Mouse (Mus musculus) neural tube, embryonic 11.5 days (tissue): ENCODE measurements around the gene Gm17087. TPM values are rescaled to one million over a fixed set of nuclear protein-coding genes. Genes with fewer than 3 reads are reported as not detected.

Experiments used
- ATAC-seq: fragments of 200-750 bp; cut with Nextera tagmentation; 2 replicates; pipeline ENCODE4 v1.8.0; 2017; ENCODE audit warnings: moderate number of reproducible peaks, mild to moderate bottlenecking, moderate TSS enrichment, moderate library complexity; ENCODE audit not compliant: insufficient read depth, low FRiP score, low TSS enrichment
- DNase-seq: peaks from one replicate; pipeline ENCODE4 v3.0.0-alpha.2; 2015; ENCODE audit warnings: low spot score
- H3K27ac ChIP-seq: fragments of 300-500 bp; sonication (generic); 2 replicates; pipeline ENCODE4 v1.5.1; 2014; ENCODE audit warnings: low read depth, mild to moderate bottlenecking, low read length
- H3K27me3 ChIP-seq: fragments of 300-500 bp; sonication (generic); 2 replicates; pipeline ENCODE4 v1.6.1; 2014; ENCODE audit warnings: mild to moderate bottlenecking, low read length, mixed read lengths; ENCODE audit not compliant: control insufficient read depth, insufficient read depth
- H3K36me3 ChIP-seq: fragments of 300-500 bp; sonication (generic); 2 replicates; pipeline ENCODE4 v1.6.1; 2014; ENCODE audit warnings: mild to moderate bottlenecking, low read length, moderate library complexity, mixed read lengths; ENCODE audit not compliant: control insufficient read depth, insufficient read depth
- H3K4me1 ChIP-seq: fragments of 300-500 bp; sonication (generic); 2 replicates; pipeline ENCODE4 v1.6.1; 2014; ENCODE audit warnings: low read length, mixed read lengths; ENCODE audit not compliant: control insufficient read depth, insufficient read depth
- H3K4me2 ChIP-seq: fragments of 300-500 bp; sonication (generic); 2 replicates; pipeline ENCODE4 v1.6.1; 2014; ENCODE audit warnings: low read depth, mild to moderate bottlenecking, moderate library complexity
- H3K4me3 ChIP-seq: fragments of 300-500 bp; sonication (generic); 2 replicates; pipeline ENCODE4 v1.5.1; 2014; ENCODE audit warnings: low read depth, low read length
- H3K9ac ChIP-seq: fragments of 300-500 bp; sonication (generic); 2 replicates; pipeline ENCODE4 v1.6.1; 2014; ENCODE audit warnings: mild to moderate bottlenecking, low read length
- H3K9me3 ChIP-seq: fragments of 300-500 bp; sonication (generic); 2 replicates; pipeline ENCODE4 v1.6.1; 2016; ENCODE audit warnings: low read length; ENCODE audit not compliant: control insufficient read depth
- WGBS: fragments of 180-500 bp; shearing (Covaris S2); extraction: QIAGEN DNeasy Blood & Tissue Kit; methylation state at CpG from one replicate; pipeline ENCODE4 v1.1.7; 2014; 5-methylcytosine and 5-hydroxymethylcytosine counted together
- polyA plus RNA-seq: library from polyadenylated mRNA; unstranded; fragments of >200 nt; fragmentation: Nextera tagmentation; extraction: Ambion mirVana; gene quantifications from 2 replicates; pipeline ENCODE4 v1.2.1, GENCODE M21; 2014

Gene Gm17087
- polyA plus RNA-seq, 1 experiment from 2014 or later: not detected

DNA sequence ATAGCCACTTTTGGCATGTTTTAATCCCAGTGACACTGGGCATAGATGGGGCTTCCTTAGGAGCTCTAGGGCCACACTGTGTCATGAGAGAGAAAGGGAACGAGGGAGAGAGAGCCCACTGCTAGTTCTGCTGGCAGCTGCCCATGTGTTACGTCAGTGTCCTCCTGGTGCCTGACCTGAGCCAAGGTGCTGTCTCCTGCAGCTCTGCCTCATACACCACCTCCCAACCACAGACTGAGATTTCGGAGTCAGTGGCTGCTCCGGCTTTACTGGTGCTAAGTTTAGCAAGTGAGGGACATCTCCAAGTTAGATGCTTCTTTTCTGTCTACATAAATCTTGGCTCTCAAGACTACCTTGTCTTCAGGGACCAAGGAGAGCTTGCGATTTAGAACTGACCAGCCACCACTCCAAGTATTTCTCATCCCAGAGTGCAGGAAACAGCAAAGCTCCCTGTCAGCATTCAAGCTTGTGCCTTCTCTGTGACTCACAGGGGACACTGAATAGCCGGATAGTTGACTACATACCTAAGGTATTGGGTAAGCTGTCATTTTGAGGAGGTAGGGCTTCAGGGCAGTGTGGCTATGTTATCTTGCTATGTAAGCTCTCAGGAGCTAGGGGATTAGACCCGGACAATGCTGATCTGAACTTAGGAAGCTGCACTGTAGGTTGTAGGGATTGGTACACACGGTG, 14.3 kb downstream of the Gm17087 start:
- Histone ChIP-seq H3K36me3 (no peaks in the 10 kb centered on the region), H3K9me3 (no peaks in the 10 kb centered on the region), H3K4me1 (no peaks in the 10 kb centered on the region), H3K9ac (no peak overlapping the region), H3K27ac (no peak overlapping the region), H3K27me3 (no peaks in the 10 kb centered on the region), H3K4me3 (no peak overlapping the region), H3K4me2 (no peak overlapping the region)
- WGBS: 88% methylated on average over 8 of the region's 8 CpGs
- DNase-seq (no peak), ATAC-seq (no peak)

DNA sequence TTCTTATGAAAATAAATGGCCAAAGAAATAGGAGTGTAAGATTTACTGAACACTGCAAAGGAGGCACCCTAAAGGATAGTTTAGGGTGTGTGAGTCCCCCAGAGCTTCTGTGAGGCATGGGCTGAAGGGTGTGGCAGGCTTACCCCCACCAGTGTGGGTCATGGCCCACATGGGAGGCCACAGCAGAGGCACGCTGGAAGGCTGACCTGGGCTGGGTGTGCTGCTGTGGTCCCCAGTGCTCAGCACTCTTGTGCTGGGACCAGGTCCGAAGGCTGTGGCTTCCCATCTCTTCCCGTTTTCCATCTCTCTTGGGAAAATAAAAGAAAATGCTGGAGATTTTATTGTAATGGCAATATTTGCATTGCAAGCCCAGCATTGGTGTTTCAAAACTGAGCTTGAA, 15.1 kb downstream of the Gm17087 start:
- Histone ChIP-seq H3K27ac (no peak overlapping the region), H3K27me3 (no peaks in the 10 kb centered on the region), H3K4me2 (no peak overlapping the region)

DNA sequence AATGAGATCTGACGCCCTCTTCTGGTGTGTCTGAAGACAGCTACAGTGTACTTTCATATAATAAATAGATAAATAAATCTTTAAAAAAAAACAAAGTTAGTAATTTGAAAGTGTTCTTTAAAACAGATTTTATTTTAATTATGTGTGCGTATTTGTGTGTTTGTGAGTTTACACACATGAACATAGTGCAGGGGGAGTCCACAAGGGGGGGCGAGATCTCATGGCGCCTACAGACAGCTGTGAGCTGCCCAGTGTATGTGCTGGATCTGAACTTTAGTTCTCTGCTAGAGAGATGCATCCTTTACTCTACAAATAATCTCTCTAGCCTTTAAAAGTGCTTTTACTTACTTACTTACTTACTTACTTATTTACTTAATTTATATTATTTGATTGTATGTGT, 18.0 kb downstream of the Gm17087 start:
- H3K27ac ChIP-seq: no peak overlapping the region
- H3K9ac ChIP-seq: no peak overlapping the region
- WGBS: 87% methylated on average over 4 of the region's 4 CpGs
- no peaks in the 10 kb centered on the region for H3K4me1 ChIP-seq
- ATAC-seq: no peak
- no peaks in the 10 kb centered on the region for H3K27me3 ChIP-seq
- H3K4me3 ChIP-seq: no peak overlapping the region
- H3K36me3 ChIP-seq: no peaks in the 10 kb centered on the region
- no peak overlapping the region for H3K4me2 ChIP-seq
- H3K9me3 ChIP-seq: no peaks in the 10 kb centered on the region
- DNase-seq: no peak

More for the DNA sequence above, 15.1 kb downstream of the Gm17087 start:
- WGBS: 75% methylated on average over 3 of the region's 3 CpGs
- Histone ChIP-seq H3K4me3 (no peak overlapping the region), H3K9me3 (no peaks in the 10 kb centered on the region), H3K4me1 (no peaks in the 10 kb centered on the region), H3K36me3 (no peaks in the 10 kb centered on the region), H3K9ac (no peak overlapping the region)
- no peak for DNase-seq
- no peak for ATAC-seq

DNA sequence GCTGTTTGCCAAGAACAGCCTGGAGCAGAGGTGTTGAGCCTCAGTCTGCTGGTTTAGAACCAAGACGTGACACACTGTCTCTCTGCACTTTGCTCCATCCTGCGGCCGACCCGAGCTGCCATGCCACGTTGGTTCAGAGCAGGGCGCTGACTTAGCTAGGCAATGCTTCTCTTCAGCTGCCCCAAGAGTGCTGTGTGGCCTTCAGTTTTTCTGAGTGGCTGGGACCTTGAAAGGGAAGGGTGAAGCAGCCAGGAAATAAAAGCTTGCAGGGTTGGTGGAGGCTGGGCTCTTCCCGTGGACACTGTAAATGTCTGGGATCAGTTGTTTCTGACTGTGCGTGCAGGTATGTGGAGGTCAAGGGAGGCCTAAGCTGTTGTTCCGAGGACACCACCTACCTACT, 20.4 kb downstream of the Gm17087 start:
- no peak overlapping the region for H3K9ac ChIP-seq

DNA sequence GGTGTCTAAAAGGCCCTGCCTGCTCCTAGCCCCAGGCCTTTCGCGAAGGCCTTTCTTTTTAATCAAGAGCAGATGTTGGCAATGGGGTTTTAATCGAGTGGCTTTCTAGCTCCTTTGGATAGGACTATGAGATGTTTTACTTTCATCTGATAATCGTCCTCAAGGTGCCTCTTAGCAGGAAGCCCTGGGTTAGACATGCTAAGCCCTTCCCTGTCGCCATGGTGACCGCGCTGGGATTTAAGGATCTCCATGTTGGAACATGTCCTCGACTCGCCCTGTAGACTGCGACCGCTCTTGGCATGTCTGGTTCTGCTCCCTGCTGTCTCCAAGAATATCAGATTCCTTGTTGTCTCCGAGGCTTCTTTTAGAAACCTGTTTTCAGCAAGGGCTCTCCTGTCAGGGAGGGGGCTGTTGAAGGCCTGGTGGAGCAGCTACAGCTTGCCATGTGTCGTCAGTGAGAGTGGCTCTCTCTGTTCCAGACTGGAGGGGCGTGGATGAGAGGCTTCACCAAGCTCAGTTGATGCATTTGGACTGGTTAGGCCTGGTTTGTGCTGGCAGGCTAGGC, 24.7 kb downstream of the Gm17087 start:
- peak; percentile 33 for DNase-seq
- WGBS: 71% methylated on average over 14 of the region's 14 CpGs
- no peak overlapping the region for H3K9ac ChIP-seq
- H3K4me3 ChIP-seq: no peak overlapping the region
- no peaks in the 10 kb centered on the region for H3K27me3 ChIP-seq
- no peak for ATAC-seq
- H3K9me3 ChIP-seq: no peaks in the 10 kb centered on the region
- H3K4me2 ChIP-seq: no peak overlapping the region
- H3K27ac ChIP-seq: no peak overlapping the region
- H3K4me1 ChIP-seq: no peaks in the 10 kb centered on the region
- H3K36me3 ChIP-seq: no peaks in the 10 kb centered on the region

More for the DNA sequence above, 20.4 kb downstream of the Gm17087 start:
- no peak overlapping the region for H3K27ac ChIP-seq
- no peaks in the 10 kb centered on the region for H3K4me1 ChIP-seq
- no peak overlapping the region for H3K4me2 ChIP-seq
- DNase-seq: no peak
- no peak for ATAC-seq
- no peaks in the 10 kb centered on the region for H3K36me3 ChIP-seq
- H3K4me3 ChIP-seq: no peak overlapping the region
- H3K27me3 ChIP-seq: no peaks in the 10 kb centered on the region
- 87% methylated on average over 9 of the region's 9 CpGs for WGBS
- H3K9me3 ChIP-seq: no peaks in the 10 kb centered on the region

DNA sequence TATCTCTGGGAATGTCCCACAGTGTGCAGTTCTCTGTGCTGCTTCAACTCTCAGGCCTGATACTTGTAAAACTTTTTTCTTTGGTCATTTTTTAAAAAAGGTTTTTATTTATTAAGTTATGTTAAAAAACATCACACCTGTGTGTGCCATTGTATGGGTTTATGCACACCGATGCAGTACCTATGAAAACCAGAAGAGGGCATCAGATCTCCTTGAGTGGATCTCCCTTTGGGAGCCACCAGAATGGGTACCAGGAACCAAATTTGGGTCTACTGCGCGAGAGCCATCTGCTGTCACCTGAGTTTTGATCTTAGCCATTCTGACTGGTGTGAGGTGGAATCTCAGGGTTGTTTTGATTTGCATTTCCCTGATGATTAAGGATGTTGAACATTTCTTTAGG, 28.6 kb downstream of the Gm17087 start:
- H3K9me3 ChIP-seq: no peaks in the 10 kb centered on the region
- no peak overlapping the region for H3K4me2 ChIP-seq
- ATAC-seq: no peak
- H3K36me3 ChIP-seq: no peaks in the 10 kb centered on the region
- no peak overlapping the region for H3K4me3 ChIP-seq
- no peak for DNase-seq
- no peak overlapping the region for H3K9ac ChIP-seq
- 72% methylated on average over 3 of the region's 3 CpGs for WGBS
- no peak overlapping the region for H3K27ac ChIP-seq
- no peaks in the 10 kb centered on the region for H3K27me3 ChIP-seq
- H3K4me1 ChIP-seq: no peaks in the 10 kb centered on the region

DNA sequence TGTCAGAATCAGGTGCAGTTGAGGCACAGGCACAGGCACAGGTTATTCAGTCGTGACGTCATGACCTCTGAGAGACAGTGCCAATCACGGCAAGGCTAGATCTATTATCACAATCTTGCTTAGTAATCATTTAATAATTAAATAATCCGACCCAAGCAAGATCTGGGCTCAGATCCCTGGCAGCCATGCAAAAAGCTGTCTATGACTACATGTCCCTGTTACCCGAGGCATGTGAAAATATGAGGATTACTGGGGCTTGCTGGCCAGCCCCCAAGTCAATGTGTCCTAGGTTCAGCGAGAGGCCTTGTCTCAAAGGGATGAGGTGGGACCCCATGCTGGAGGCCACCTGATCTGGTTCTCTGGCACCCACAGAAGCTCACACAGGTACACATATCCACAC, 30.2 kb downstream of the Gm17087 start:
- Histone ChIP-seq H3K4me2 (no peak overlapping the region), H3K4me3 (no peak overlapping the region), H3K4me1 (no peaks in the 10 kb centered on the region), H3K9me3 (no peaks in the 10 kb centered on the region), H3K36me3 (no peaks in the 10 kb centered on the region), H3K27me3 (no peaks in the 10 kb centered on the region), H3K27ac (no peak overlapping the region), H3K9ac (no peak overlapping the region)
- no peak for ATAC-seq
- 89% methylated on average over 6 of the region's 6 CpGs for WGBS
- DNase-seq: no peak

DNA sequence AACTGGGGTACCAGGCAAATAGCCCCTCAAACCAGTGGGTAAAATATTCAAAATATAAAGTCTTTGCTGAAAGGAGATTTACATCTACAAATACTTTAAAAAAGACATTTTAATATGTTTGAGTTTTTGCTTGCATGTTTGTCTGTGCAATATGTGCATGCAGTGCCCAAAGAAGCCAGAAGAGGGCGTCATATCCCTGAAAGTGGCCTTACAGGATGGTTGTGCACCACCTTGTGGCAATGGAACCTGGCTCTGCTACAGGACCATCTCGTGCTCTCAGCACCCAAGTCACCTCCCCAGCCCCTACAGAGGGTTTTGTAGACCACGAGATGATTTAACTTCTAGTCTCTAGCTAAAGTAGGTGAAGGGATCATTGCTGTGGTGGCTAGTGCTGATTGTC, 32.9 kb downstream of the Gm17087 start:
- H3K4me3 ChIP-seq: no peak overlapping the region
- H3K4me2 ChIP-seq: no peak overlapping the region
- H3K27ac ChIP-seq: no peak overlapping the region
- no peak overlapping the region for H3K9ac ChIP-seq
- H3K36me3 ChIP-seq: no peaks in the 10 kb centered on the region
- H3K9me3 ChIP-seq: no peaks in the 10 kb centered on the region
- WGBS: 47% methylated on average over 3 of the region's 3 CpGs
- ATAC-seq (no peak), DNase-seq (no peak)
- no peaks in the 10 kb centered on the region for H3K27me3 ChIP-seq
- no peaks in the 10 kb centered on the region for H3K4me1 ChIP-seq

DNA sequence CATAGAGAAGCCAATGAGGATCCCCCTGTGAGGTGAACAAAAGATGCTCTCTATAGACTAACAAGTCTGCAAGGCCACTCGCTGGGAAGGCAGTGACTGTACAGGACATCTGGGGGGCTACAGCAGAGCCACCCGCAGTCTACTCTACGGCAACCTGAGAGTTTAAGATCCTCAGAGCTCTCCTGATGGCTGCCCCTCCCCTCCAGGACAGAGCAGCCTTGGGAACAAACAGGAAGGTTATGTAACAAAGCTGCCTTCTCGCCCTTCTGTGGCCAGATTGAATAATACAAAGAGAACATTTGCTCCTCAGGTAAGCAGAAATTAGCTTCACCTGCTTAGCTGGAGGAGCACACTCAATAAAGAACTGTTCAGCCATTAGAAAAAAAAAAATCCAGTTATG, 34.1 kb downstream of the Gm17087 start:
- WGBS: 61% methylated on average over 4 of the region's 4 CpGs
- no peak overlapping the region for H3K4me2 ChIP-seq

More for the DNA sequence above, 34.1 kb downstream of the Gm17087 start:
- DNase-seq (no peak), ATAC-seq (no peak)
- H3K4me3 ChIP-seq: no peak overlapping the region
- no peak overlapping the region for H3K27ac ChIP-seq
- no peaks in the 10 kb centered on the region for H3K4me1 ChIP-seq
- H3K27me3 ChIP-seq: no peaks in the 10 kb centered on the region
- no peaks in the 10 kb centered on the region for H3K9me3 ChIP-seq
- no peak overlapping the region for H3K9ac ChIP-seq
- H3K36me3 ChIP-seq: no peaks in the 10 kb centered on the region
